Mouse (Mus musculus): ENCODE measurements at regions not wholly inside any gene's neighbourhood (a gene's known extent, or its start where the extent isn't known, plus 50 kb on each side); places are given as distances from the start of the nearest gene placed in this dataset.
"Not testable (repeated sequence)": the region's sequence is repeated elsewhere in the genome, so short reads cannot be mapped to it uniquely, and the experiment has no call there.

- DNase-seq (ENCODE audit: low spot score) (no peak), ATAC-seq (no peak)
- Histone ChIP-seq H3K4me2 (replicated peaks; ENCODE audit: low read depth, low read length) (no peak overlapping the region), H3K4me1 (ENCODE audit: insufficient read depth, low read depth, low read length) (no peaks in the 10 kb centered on the region), H3K9me3 (ENCODE audit: low read length) (no peaks in the 10 kb centered on the region), H3K9ac (replicated peaks; ENCODE audit: low read depth) (no peak overlapping the region), H3K27me3 (replicated peaks; ENCODE audit: insufficient read depth, low read length) (no peaks in the 10 kb centered on the region), H3K36me3 (ENCODE audit: insufficient read depth, low read length) (no peaks in the 10 kb centered on the region), H3K27ac (ENCODE audit: low read length) (no peak overlapping the region), H3K4me3 (ENCODE audit: low read depth, low read length) (no peak overlapping the region)
- WGBS, result 70% methylated on average over 3 of the region's 3 CpGs
- TF ChIP-seq CTCF (IDR thresholded peaks at IDR 0.05), result no peak
- TF ChIP-seq EP300 (IDR thresholded peaks at IDR 0.05), result no peak
Measured at GRCm38 (mm10) chr16:15430352-15430751, 113.1 kb downstream of the Gm21897 start.

- Histone ChIP-seq H3K27ac (ENCODE audit: low read length) (no peak overlapping the region), H3K9me3 (ENCODE audit: low read length) (no peaks in the 10 kb centered on the region), H3K4me3 (ENCODE audit: low read depth, low read length) (no peak overlapping the region), H3K4me1 (ENCODE audit: insufficient read depth, low read depth, low read length) (no peaks in the 10 kb centered on the region), H3K4me2 (replicated peaks; ENCODE audit: low read depth, low read length) (no peak overlapping the region), H3K9ac (replicated peaks; ENCODE audit: low read depth) (no peak overlapping the region), H3K36me3 (ENCODE audit: insufficient read depth, low read length) (no peaks in the 10 kb centered on the region), H3K27me3 (replicated peaks; ENCODE audit: insufficient read depth, low read length) (no peaks in the 10 kb centered on the region)
- DNase-seq (ENCODE audit: low spot score), result no peak
- TF ChIP-seq CTCF (IDR thresholded peaks at IDR 0.05), result peak; percentile 38
- TF ChIP-seq EP300 (IDR thresholded peaks at IDR 0.05), result no peak
- ATAC-seq, result no peak
Measured at GRCm38 (mm10) chr16:15432681-15433080, 115.4 kb downstream of the Gm21897 start.

- not testable (repeated sequence) for H3K27ac ChIP-seq (ENCODE audit: low read length); ATAC-seq; H3K4me3 ChIP-seq (ENCODE audit: low read depth, low read length); H3K4me1 ChIP-seq (ENCODE audit: insufficient read depth, low read depth, low read length); H3K36me3 ChIP-seq (ENCODE audit: insufficient read depth, low read length); H3K9ac ChIP-seq (replicated peaks; ENCODE audit: low read depth); DNase-seq (ENCODE audit: low spot score); H3K4me2 ChIP-seq (replicated peaks; ENCODE audit: low read depth, low read length); H3K27me3 ChIP-seq (replicated peaks; ENCODE audit: insufficient read depth, low read length); H3K9me3 ChIP-seq (ENCODE audit: low read length)
Measured at GRCm38 (mm10) chr16:15462856-15463255, 145.6 kb downstream of the Gm21897 start.

GRCm38 (mm10) chr16:15473875-15474274 is 156.6 kb downstream of the Gm21897 start:
- Histone ChIP-seq H3K27ac (ENCODE audit: low read length) (no peak overlapping the region), H3K36me3 (ENCODE audit: insufficient read depth, low read length) (no peaks in the 10 kb centered on the region), H3K9me3 (ENCODE audit: low read length) (no peaks in the 10 kb centered on the region), H3K9ac (replicated peaks; ENCODE audit: low read depth) (no peak overlapping the region), H3K4me2 (replicated peaks; ENCODE audit: low read depth, low read length) (no peak overlapping the region), H3K27me3 (replicated peaks; ENCODE audit: insufficient read depth, low read length) (no peaks in the 10 kb centered on the region), H3K4me3 (ENCODE audit: low read depth, low read length) (no peak overlapping the region), H3K4me1 (ENCODE audit: insufficient read depth, low read depth, low read length) (no peaks in the 10 kb centered on the region)
- no peak for TF ChIP-seq CTCF (IDR thresholded peaks at IDR 0.05)
- TF ChIP-seq EP300 (IDR thresholded peaks at IDR 0.05), result peak; percentile 24
- ATAC-seq (peak; percentile 83), DNase-seq (ENCODE audit: low spot score) (peak; percentile 44)
- 45% methylated on average over 4 of the region's 4 CpGs for WGBS

- 73% methylated on average over 1 of the region's 1 CpGs for WGBS
- ATAC-seq (no peak), DNase-seq (ENCODE audit: low spot score) (no peak)
- H3K36me3 ChIP-seq (ENCODE audit: insufficient read depth, low read length), result no peaks in the 10 kb centered on the region
- H3K9ac ChIP-seq (replicated peaks; ENCODE audit: low read depth), result no peak overlapping the region
- no peaks in the 10 kb centered on the region for H3K4me1 ChIP-seq (ENCODE audit: insufficient read depth, low read depth, low read length)
- H3K4me2 ChIP-seq (replicated peaks; ENCODE audit: low read depth, low read length), result no peak overlapping the region
- H3K27me3 ChIP-seq (replicated peaks; ENCODE audit: insufficient read depth, low read length), result no peaks in the 10 kb centered on the region
- H3K27ac ChIP-seq (ENCODE audit: low read length), result no peak overlapping the region
- H3K4me3 ChIP-seq (ENCODE audit: low read depth, low read length), result no peak overlapping the region
- no peaks in the 10 kb centered on the region for H3K9me3 ChIP-seq (ENCODE audit: low read length)
- no peak for TF ChIP-seq CTCF (IDR thresholded peaks at IDR 0.05)
- no peak for TF ChIP-seq EP300 (IDR thresholded peaks at IDR 0.05)
Measured at GRCm38 (mm10) chr16:15478876-15479275, 161.6 kb downstream of the Gm21897 start.

GRCm38 (mm10) chr16:15491328-15491999 is 174.2 kb downstream of the Gm21897 start:
- Histone ChIP-seq H3K27me3 (replicated peaks; ENCODE audit: insufficient read depth, low read length) (no peaks in the 10 kb centered on the region), H3K4me3 (ENCODE audit: low read depth, low read length) (no peak overlapping the region), H3K36me3 (ENCODE audit: insufficient read depth, low read length) (no peaks in the 10 kb centered on the region), H3K9ac (replicated peaks; ENCODE audit: low read depth) (no peak overlapping the region), H3K9me3 (ENCODE audit: low read length) (no peaks in the 10 kb centered on the region), H3K27ac (ENCODE audit: low read length) (no peak overlapping the region), H3K4me1 (ENCODE audit: insufficient read depth, low read depth, low read length) (no peaks in the 10 kb centered on the region), H3K4me2 (replicated peaks; ENCODE audit: low read depth, low read length) (no peak overlapping the region)
- no peak for DNase-seq (ENCODE audit: low spot score)
- no peak for ATAC-seq
- TF ChIP-seq CTCF (IDR thresholded peaks at IDR 0.05) (no peak), EP300 (IDR thresholded peaks at IDR 0.05) (no peak)
- 61% methylated on average over 3 of the region's 3 CpGs for WGBS

GRCm38 (mm10) chr16:15493236-15493635 is 176.0 kb downstream of the Gm21897 start:
- no peak for TF ChIP-seq CTCF (IDR thresholded peaks at IDR 0.05)
- TF ChIP-seq EP300 (IDR thresholded peaks at IDR 0.05), result no peak
- ATAC-seq (no peak), DNase-seq (ENCODE audit: low spot score) (no peak)
- Histone ChIP-seq H3K27ac (ENCODE audit: low read length) (no peak overlapping the region), H3K4me3 (ENCODE audit: low read depth, low read length) (no peak overlapping the region), H3K9me3 (ENCODE audit: low read length) (no peaks in the 10 kb centered on the region), H3K27me3 (replicated peaks; ENCODE audit: insufficient read depth, low read length) (no peaks in the 10 kb centered on the region), H3K4me2 (replicated peaks; ENCODE audit: low read depth, low read length) (no peak overlapping the region), H3K9ac (replicated peaks; ENCODE audit: low read depth) (no peak overlapping the region), H3K4me1 (ENCODE audit: insufficient read depth, low read depth, low read length) (no peaks in the 10 kb centered on the region), H3K36me3 (ENCODE audit: insufficient read depth, low read length) (no peaks in the 10 kb centered on the region)
- 34% methylated on average over 2 of the region's 2 CpGs for WGBS
